ENCODE assay signal across 8 mouse cellular contexts in the genomic region with DNA sequence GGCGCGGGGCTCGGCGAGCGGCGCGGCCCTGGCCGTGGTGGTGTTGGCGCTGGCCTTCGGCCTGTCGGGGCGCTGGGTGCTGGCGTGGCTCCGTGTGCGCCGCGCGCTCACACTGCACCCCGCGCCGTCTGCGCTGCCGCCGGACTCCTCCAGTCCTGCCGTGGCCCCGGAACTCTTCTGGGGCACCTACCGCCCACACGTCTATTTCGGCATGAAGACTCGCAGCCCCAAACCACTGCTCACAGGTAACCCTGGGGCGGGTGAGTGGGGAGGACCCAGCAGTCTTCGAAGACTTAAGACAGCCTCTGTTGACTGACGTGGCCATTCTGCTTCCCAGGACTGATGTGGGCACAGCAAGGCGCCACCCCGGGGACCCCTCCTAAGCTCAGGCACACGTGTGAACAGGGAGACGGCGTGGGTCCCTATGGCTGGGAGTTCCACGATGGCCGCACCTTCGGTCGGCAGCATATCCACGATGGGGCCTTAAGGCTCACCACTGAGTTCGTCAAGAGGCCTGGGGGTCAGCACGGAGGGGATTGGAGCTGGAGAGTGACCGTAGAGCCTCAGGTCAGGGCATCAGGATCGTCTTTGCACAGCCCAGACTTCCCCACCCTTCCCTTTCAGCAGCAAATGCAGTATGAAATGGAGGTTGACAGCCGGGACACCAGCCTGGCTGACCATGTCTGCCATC. TPM values are rescaled to one million over a fixed set of nuclear protein-coding genes. Genes with fewer than 3 reads are reported as not detected.
DNase-seq lines count a peak whose midpoint lies in the region; ATAC-seq lines count a peak whose summit lies in the region.

No protein-coding gene starts in this region.

- no peaks in the 10 kb centered on the region for H3K27me3 ChIP-seq in heart, embryonic 10.5 days (ENCODE audit: insufficient read depth, poor library complexity, severe bottlenecking)
- H3K27me3 ChIP-seq in limb, embryonic 10.5 days (ENCODE audit: low read depth, poor library complexity, severe bottlenecking) = no peaks in the 10 kb centered on the region
- H3K27me3 ChIP-seq in neural tube, embryonic 12.5 days (replicated peaks) = no peaks in the 10 kb centered on the region

- DNase-seq in heart, embryonic 10.5 days (ENCODE audit: low spot score) = no peak
- DNase-seq in heart, adult 9 months (ENCODE audit: low spot score in 2 of 2) = no peak
- DNase-seq in CD4-positive, CD25-positive, alpha-beta regulatory T cell, adult 2 months (ENCODE audit: low read depth, low spot score) = peak; percentile 74
- DNase-seq in limb, embryonic 10.5 days (ENCODE audit: low spot score) = no peak
- no peak for DNase-seq in adrenal gland, postnatal 14 days
- no peak for DNase-seq in ovary, adult 18-20 months (ENCODE audit: low spot score)

- H3K4me2 ChIP-seq in neural tube, embryonic 12.5 days (replicated peaks) = peak overlapping the region; percentile 98

- peak; percentile 6; the same call in 1 of the 2 replicates for ATAC-seq in erythroblast, adult 5-6 weeks (replicated peaks; ENCODE audit: low FRiP score, poor library complexity, severe bottlenecking)
- ATAC-seq in neural tube, embryonic 12.5 days (ENCODE audit: low FRiP score, low read depth) = peak; percentile 39

- peak overlapping the region; percentile 89 for H3K27ac ChIP-seq in heart, embryonic 10.5 days
- peak overlapping the region; percentile 93 for H3K27ac ChIP-seq in limb, embryonic 10.5 days
- peak overlapping the region; percentile 57 for H3K27ac ChIP-seq in neural tube, embryonic 12.5 days

- no peaks in the 10 kb centered on the region for H3K9me3 ChIP-seq in heart, embryonic 10.5 days
- H3K9me3 ChIP-seq in limb, embryonic 10.5 days (replicated peaks) = no peaks in the 10 kb centered on the region
- H3K9me3 ChIP-seq in neural tube, embryonic 12.5 days = no peaks in the 10 kb centered on the region

- WGBS in heart, embryonic 10.5 days = 3% methylated on average over 46 of the region's 48 CpGs
- WGBS in limb, embryonic 10.5 days = 3% methylated on average over 48 of the region's 48 CpGs
- WGBS in neural tube, embryonic 12.5 days = 2% methylated on average over 48 of the region's 48 CpGs

- peaks cover 32% of the 10 kb centered on the region for H3K36me3 ChIP-seq in heart, embryonic 10.5 days
- peaks cover 40% of the 10 kb centered on the region for H3K36me3 ChIP-seq in limb, embryonic 10.5 days
- H3K36me3 ChIP-seq in neural tube, embryonic 12.5 days = peaks cover 29% of the 10 kb centered on the region

- H3K4me1 ChIP-seq in heart, embryonic 10.5 days = peaks cover 44% of the 10 kb centered on the region
- H3K4me1 ChIP-seq in limb, embryonic 10.5 days = peaks cover 44% of the 10 kb centered on the region
- peaks cover 47% of the 10 kb centered on the region for H3K4me1 ChIP-seq in neural tube, embryonic 12.5 days

- H3K9ac ChIP-seq in neural tube, embryonic 12.5 days = peak overlapping the region; percentile 90

- peak overlapping the region; percentile 92 for H3K4me3 ChIP-seq in heart, embryonic 10.5 days
- peak overlapping the region; percentile 83 for H3K4me3 ChIP-seq in limb, embryonic 10.5 days
- peak overlapping the region; percentile 84 for H3K4me3 ChIP-seq in neural tube, embryonic 12.5 days

RNA-seq across cellular contexts. Expression of a gene that starts 0.5 kb away (rescaled TPM):
- 24.5 and 42.5 TPM in 2 replicates for polyA plus RNA-seq in heart, embryonic 10.5 days (2016; fragmentation: Nextera tagmentation; extraction: Ambion mirVana)
- 5.8 and 11.3 TPM in 2 replicates for total RNA-seq in erythroblast, adult 5-6 weeks (2015; ENCODE audit: low replicate concordance)
- total RNA-seq in erythroblast, adult 5-6 weeks (2017; ENCODE audit: low replicate concordance) = 13.8 and 18.5 TPM in 2 replicates
- polyA plus RNA-seq in limb, embryonic 10.5 days (2016; fragmentation: Nextera tagmentation; extraction: Ambion mirVana) = 45.3 and 53.8 TPM in 2 replicates
- polyA plus RNA-seq in neural tube, embryonic 12.5 days (2016; fragmentation: Nextera tagmentation; extraction: Ambion mirVana) = 39.4 and 39.5 TPM in 2 replicates
- total RNA-seq in adrenal gland, postnatal 14 days (2021) = 51.1 and 56.5 TPM in 2 replicates

RNA-seq across cellular contexts. Expression of a gene that starts 5.5 kb away (rescaled TPM):
- polyA plus RNA-seq in heart, embryonic 10.5 days (2016; fragmentation: Nextera tagmentation; extraction: Ambion mirVana) = 101 and 113 TPM in 2 replicates
- 7.1 and 18.8 TPM in 2 replicates for total RNA-seq in erythroblast, adult 5-6 weeks (2015; ENCODE audit: low replicate concordance)
- total RNA-seq in erythroblast, adult 5-6 weeks (2017; ENCODE audit: low replicate concordance) = 18.3 and 42.2 TPM in 2 replicates
- polyA plus RNA-seq in limb, embryonic 10.5 days (2016; fragmentation: Nextera tagmentation; extraction: Ambion mirVana) = 136 and 188 TPM in 2 replicates
- polyA plus RNA-seq in neural tube, embryonic 12.5 days (2016; fragmentation: Nextera tagmentation; extraction: Ambion mirVana) = 233 and 254 TPM in 2 replicates
- 64.5 and 69.3 TPM in 2 replicates for total RNA-seq in adrenal gland, postnatal 14 days (2021)

RNA-seq across cellular contexts. Expression of a gene that starts 7.0 kb away (rescaled TPM):
- polyA plus RNA-seq in heart, embryonic 10.5 days (2016; fragmentation: Nextera tagmentation; extraction: Ambion mirVana) = 157 and 167 TPM in 2 replicates
- 21.7 and 33.9 TPM in 2 replicates for total RNA-seq in erythroblast, adult 5-6 weeks (2015; ENCODE audit: low replicate concordance)
- total RNA-seq in erythroblast, adult 5-6 weeks (2017; ENCODE audit: low replicate concordance) = 6.6 and 14.8 TPM in 2 replicates
- polyA plus RNA-seq in limb, embryonic 10.5 days (2016; fragmentation: Nextera tagmentation; extraction: Ambion mirVana) = 150 and 163 TPM in 2 replicates
- polyA plus RNA-seq in neural tube, embryonic 12.5 days (2016; fragmentation: Nextera tagmentation; extraction: Ambion mirVana) = 124 and 128 TPM in 2 replicates
- 114 and 119 TPM in 2 replicates for total RNA-seq in adrenal gland, postnatal 14 days (2021)

RNA-seq across cellular contexts. Expression of a gene that starts 9.4 kb away (rescaled TPM):
- 11.4 and 16.1 TPM in 2 replicates for polyA plus RNA-seq in heart, embryonic 10.5 days (2016; fragmentation: Nextera tagmentation; extraction: Ambion mirVana)
- total RNA-seq in erythroblast, adult 5-6 weeks (2015; ENCODE audit: low replicate concordance) = 0.77 and 5.2 TPM in 2 replicates
- 19.2 and 25.0 TPM in 2 replicates for total RNA-seq in erythroblast, adult 5-6 weeks (2017; ENCODE audit: low replicate concordance)
- 17.4 and 17.8 TPM in 2 replicates for polyA plus RNA-seq in limb, embryonic 10.5 days (2016; fragmentation: Nextera tagmentation; extraction: Ambion mirVana)
- 17.6 and 18.7 TPM in 2 replicates for polyA plus RNA-seq in neural tube, embryonic 12.5 days (2016; fragmentation: Nextera tagmentation; extraction: Ambion mirVana)
- 19.3 and 22.5 TPM in 2 replicates for total RNA-seq in adrenal gland, postnatal 14 days (2021)

RNA-seq across cellular contexts. Expression of a gene that starts 14.4 kb away (rescaled TPM):
- 1.4 and 2.0 TPM in 2 replicates for polyA plus RNA-seq in heart, embryonic 10.5 days (2016; fragmentation: Nextera tagmentation; extraction: Ambion mirVana)
- total RNA-seq in erythroblast, adult 5-6 weeks (2015; ENCODE audit: low replicate concordance) = 0.19 TPM in 1 of 2 replicates, not detected in the other
- total RNA-seq in erythroblast, adult 5-6 weeks (2017; ENCODE audit: low replicate concordance) = 0.94 TPM in 1 of 2 replicates, not detected in the other
- 2.1 and 2.8 TPM in 2 replicates for polyA plus RNA-seq in limb, embryonic 10.5 days (2016; fragmentation: Nextera tagmentation; extraction: Ambion mirVana)
- polyA plus RNA-seq in neural tube, embryonic 12.5 days (2016; fragmentation: Nextera tagmentation; extraction: Ambion mirVana) = 4.8 and 5.1 TPM in 2 replicates
- 4.1 and 5.3 TPM in 2 replicates for total RNA-seq in adrenal gland, postnatal 14 days (2021)
